ENCODE assay signal across 9 mouse cellular contexts in the genomic region with DNA sequence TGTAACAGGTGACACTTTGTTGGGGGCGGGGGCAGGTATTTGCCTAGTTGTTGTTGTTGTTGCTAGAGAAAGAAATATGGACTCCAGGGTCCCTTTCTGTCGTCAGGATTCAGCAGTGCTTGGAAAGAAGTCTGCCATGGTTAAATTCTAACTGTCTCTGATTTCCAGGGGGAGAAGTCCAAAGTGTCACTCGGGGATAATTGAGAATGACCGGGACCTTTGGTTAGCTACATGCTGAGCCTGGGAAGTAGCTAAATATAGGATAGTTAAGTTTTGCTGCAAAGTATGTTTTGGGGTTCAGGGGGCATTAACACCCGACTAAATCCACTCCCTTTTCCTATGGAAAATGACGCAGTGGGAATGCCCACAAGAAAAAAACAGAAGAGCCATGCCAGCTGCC.
A peak's percentile ranks its signal among the peaks of the same experiment; 100 is the strongest.
DNase-seq lines count a peak whose midpoint lies in the region; ATAC-seq lines count a peak whose summit lies in the region.
"Had no signal": no experiment of that assay in that cellular context is flagged by ENCODE, and none has a peak within 500 bp of the region (broad histone marks: within the 10 kb centered on the region; RNA-seq: fewer than 3 reads in every experiment).

No protein-coding gene starts in this region.

- ATAC-seq in heart, embryonic 16.5 days (replicated peaks; ENCODE audit: extremely low read depth, insufficient read depth, low FRiP score), result no peak
- no peak for ATAC-seq in forebrain, embryonic 16.5 days
- no peak for ATAC-seq in neural tube, embryonic 14.5 days (ENCODE audit: low read depth)
- ATAC-seq in megakaryocyte progenitor cell, adult 5-6 weeks (replicated peaks; ENCODE audit: poor library complexity), result no peak
- ATAC-seq: CD4-positive, CD25-positive, alpha-beta regulatory T cell, adult 4 months had no signal

- H3K9ac ChIP-seq in heart, embryonic 16.5 days (ENCODE audit: low read length), result peak overlapping the region; percentile 76
- no peak overlapping the region for H3K9ac ChIP-seq in forebrain, embryonic 16.5 days (replicated peaks; ENCODE audit: low read depth, low read length)
- 0 out of 2 replicates have a peak overlapping the region, but pooled peaks have one; percentile 26 for H3K9ac ChIP-seq in neural tube, embryonic 14.5 days (replicated peaks; ENCODE audit: low read depth, low read length)

- H3K27ac ChIP-seq in heart, embryonic 16.5 days (ENCODE audit: low read length), result peak overlapping the region; percentile 93
- no peak overlapping the region for H3K27ac ChIP-seq in forebrain, embryonic 16.5 days (ENCODE audit: low read length)
- H3K27ac ChIP-seq in limb, embryonic 10.5 days, result peak overlapping the region; percentile 94
- H3K27ac ChIP-seq in neural tube, embryonic 14.5 days (ENCODE audit: low read depth, low read length), result no peak overlapping the region

- peaks cover 18% of the 10 kb centered on the region for H3K36me3 ChIP-seq in heart, embryonic 16.5 days (ENCODE audit: control insufficient read depth, insufficient read depth)
- H3K36me3 ChIP-seq in forebrain, embryonic 16.5 days (ENCODE audit: control insufficient read depth, insufficient read depth), result no peaks in the 10 kb centered on the region
- H3K36me3 ChIP-seq in limb, embryonic 10.5 days, result peaks cover 22% of the 10 kb centered on the region
- H3K36me3 ChIP-seq in neural tube, embryonic 14.5 days (ENCODE audit: control insufficient read depth, insufficient read depth, low read length), result no peaks in the 10 kb centered on the region

- no peak for DNase-seq in heart, postnatal 4 days
- DNase-seq in limb, embryonic 10.5 days (ENCODE audit: low spot score), result no peak
- DNase-seq in frontal cortex, postnatal 10 days (ENCODE audit: low spot score in 2 of 2), result no peak
- no peak for DNase-seq in MN1 (ENCODE audit: low spot score)

- H3K9me3 ChIP-seq in heart, embryonic 16.5 days (replicated peaks; ENCODE audit: control insufficient read depth, low read length), result no peaks in the 10 kb centered on the region
- H3K9me3 ChIP-seq in forebrain, embryonic 16.5 days (ENCODE audit: control insufficient read depth, low read length), result no peaks in the 10 kb centered on the region
- no peaks in the 10 kb centered on the region for H3K9me3 ChIP-seq in limb, embryonic 10.5 days (replicated peaks)
- H3K9me3 ChIP-seq in neural tube, embryonic 14.5 days (ENCODE audit: control insufficient read depth, low read length), result no peaks in the 10 kb centered on the region

- WGBS in heart, embryonic 16.5 days, result 33% methylated on average over 6 of the region's 6 CpGs
- 29% methylated on average over 6 of the region's 6 CpGs for WGBS in forebrain, embryonic 16.5 days
- WGBS in limb, embryonic 10.5 days, result 42% methylated on average over 6 of the region's 6 CpGs
- 32% methylated on average over 6 of the region's 6 CpGs for WGBS in neural tube, embryonic 14.5 days

- H3K4me1 ChIP-seq in heart, embryonic 16.5 days (ENCODE audit: control insufficient read depth, insufficient read depth, low read length), result peaks cover 21% of the 10 kb centered on the region
- peaks cover 24% of the 10 kb centered on the region for H3K4me1 ChIP-seq in forebrain, embryonic 16.5 days (replicated peaks; ENCODE audit: control insufficient read depth, insufficient read depth, low read length)
- peaks cover 58% of the 10 kb centered on the region for H3K4me1 ChIP-seq in limb, embryonic 10.5 days
- H3K4me1 ChIP-seq in neural tube, embryonic 14.5 days (ENCODE audit: control insufficient read depth, insufficient read depth, low read length), result peaks cover 10% of the 10 kb centered on the region; the same call in 1 of the 2 replicates

- H3K4me2 ChIP-seq in heart, embryonic 16.5 days (ENCODE audit: low read depth, low read length), result peak overlapping the region; percentile 77
- H3K4me2 ChIP-seq in forebrain, embryonic 16.5 days (ENCODE audit: low read length), result peak overlapping the region; percentile 83
- H3K4me2 ChIP-seq in neural tube, embryonic 14.5 days (ENCODE audit: low read depth, low read length), result peak overlapping the region; percentile 75; the same call in 1 of the 2 replicates

- peak overlapping the region; percentile 62 for H3K4me3 ChIP-seq in heart, embryonic 16.5 days (ENCODE audit: low read length)
- H3K4me3 ChIP-seq in forebrain, embryonic 16.5 days (replicated peaks; ENCODE audit: low read length), result peak overlapping the region; percentile 43; the same call in 1 of the 2 replicates
- peak overlapping the region; percentile 65 for H3K4me3 ChIP-seq in limb, embryonic 10.5 days
- no peak overlapping the region; the same call in 1 of the 2 replicates for H3K4me3 ChIP-seq in neural tube, embryonic 14.5 days (ENCODE audit: low read depth, low read length)

- H3K27me3 ChIP-seq in heart, embryonic 16.5 days (ENCODE audit: control insufficient read depth, insufficient read depth, low read length), result no peaks in the 10 kb centered on the region
- H3K27me3 ChIP-seq in forebrain, embryonic 16.5 days (replicated peaks; ENCODE audit: control insufficient read depth, insufficient read depth, low read length), result peaks cover 19% of the 10 kb centered on the region
- no peaks in the 10 kb centered on the region for H3K27me3 ChIP-seq in limb, embryonic 10.5 days (ENCODE audit: low read depth, poor library complexity, severe bottlenecking)
- H3K27me3 ChIP-seq in neural tube, embryonic 14.5 days (ENCODE audit: control insufficient read depth, insufficient read depth, low read length), result no peaks in the 10 kb centered on the region

Comparison
In these comparisons a context has a peak if more than half of its experiments do, and no peak if none do; other contexts are left out.
1. H3K27ac ChIP-seq: peak in heart, embryonic 16.5 days (single experiment) and limb, embryonic 10.5 days (single experiment); none in forebrain, embryonic 16.5 days (single experiment) and neural tube, embryonic 14.5 days (single experiment).
2. Peak in every context shown above with its lines, with median percentiles within 50 percentile points of each other: H3K4me2 ChIP-seq.